Mouse (Mus musculus) left cerebral cortex, adult 18-20 months (tissue): ENCODE measurements around the gene Ss18l2. TPM values are rescaled to one million over a fixed set of nuclear protein-coding genes. Genes with fewer than 3 reads are reported as not detected.

ENCODE experiments used
- DNase-seq, 2 experiments: peaks; one replicate each; pipeline ENCODE4 v3.0.0; 2021 to 2022; ENCODE audit warnings: low spot score in 2 of 2, mixed read lengths in 1 of 2
- long read RNA-seq, 2 experiments: library from polyadenylated mRNA; stranded (forward); transcript quantifications; one replicate each; pipeline ENCODE4 v2.0.0; 2021
- total RNA-seq, 2 experiments: library from RNA; stranded (reverse); gene quantifications; 2 replicates each; pipeline ENCODE4 v1.2.3; 2021

Gene Ss18l2
- 10 to 100 TPM; 73.2 to 83.3 TPM for total RNA-seq
- long read RNA-seq, experiment 1, transcript Ss18l2-207 (1 exons, 2,354 nt), result minor isoform, 17 of 75 reads
- long read RNA-seq, experiment 1, transcript Ss18l2-203 (2 exons, 1,175 nt), result minor isoform, 24 of 75 reads
- long read RNA-seq, experiment 1, transcript Ss18l2-201 (3 exons, 577 nt), result major isoform, 29 of 75 reads
- long read RNA-seq, experiment 1, partial matches to known transcripts, result 0 of 75 reads
- long read RNA-seq, experiment 1, other reads (novel, unspliced or antisense), result 1 of 75 reads
- long read RNA-seq, experiment 2, transcript Ss18l2-203 (2 exons, 1,175 nt), result minor isoform, 28 of 90 reads
- long read RNA-seq, experiment 2, transcript Ss18l2-207 (1 exons, 2,354 nt), result minor isoform, 19 of 90 reads
- long read RNA-seq, experiment 2, transcript Ss18l2-201 (3 exons, 577 nt), result major isoform, 42 of 90 reads
- long read RNA-seq, experiment 2, partial matches to known transcripts, result 0 of 90 reads
- long read RNA-seq, experiment 2, other reads (novel, unspliced or antisense), result 0 of 90 reads

DNA sequence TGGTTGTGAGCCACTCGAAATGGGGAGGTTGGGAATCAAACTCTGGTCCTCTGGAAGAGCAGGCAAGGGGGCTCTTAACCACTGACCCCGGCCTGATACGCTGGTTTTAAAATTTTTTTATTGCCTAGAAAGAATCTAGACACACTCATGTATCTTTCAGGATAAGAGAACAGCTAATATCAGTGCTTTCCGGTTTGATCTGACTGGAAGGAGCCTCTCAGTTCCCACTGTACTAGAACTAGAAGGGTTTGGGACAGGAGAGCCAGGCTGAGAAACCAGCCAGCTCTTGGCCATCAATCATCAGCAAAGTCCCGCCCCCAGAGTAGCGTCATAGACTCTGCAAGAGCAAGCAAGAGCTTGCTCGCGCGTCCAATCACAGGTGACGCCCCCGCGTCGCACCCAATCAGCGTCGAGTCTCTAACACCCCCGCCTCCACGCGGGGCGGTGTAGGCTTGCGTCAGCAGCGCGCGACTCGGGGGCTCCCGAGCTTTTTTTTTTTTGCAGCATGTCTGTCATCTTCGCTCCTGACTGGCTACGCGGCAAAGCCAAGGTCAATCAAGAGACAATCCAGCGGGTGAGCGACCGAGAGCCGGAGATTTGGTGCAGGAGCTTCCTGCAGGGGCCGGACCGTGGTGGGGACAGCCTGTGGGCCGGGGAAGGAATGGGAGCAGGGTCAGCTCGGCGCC lies at the start of gene Ss18l2:
Ss18l2 (plus strand) TSS at position 432 of the 686 bp plus-strand sequence.
- peak; percentile 97 for DNase-seq

- peak; percentile 38 to 55 for DNase-seq
Measured at GRCm38 (mm10) chr9:121663467-121663866, 46.7 kb upstream of the Ss18l2 start.

GRCm38 (mm10) chr9:121664104-121664503 lies 46.0 kb upstream of the Ss18l2 start:
- DNase-seq, result peak; percentile 45 to 66

- DNase-seq, result peak; percentile 57 to 72
Measured at GRCm38 (mm10) chr9:121666957-121667630, 43.0 kb upstream of the Ss18l2 start.

DNA sequence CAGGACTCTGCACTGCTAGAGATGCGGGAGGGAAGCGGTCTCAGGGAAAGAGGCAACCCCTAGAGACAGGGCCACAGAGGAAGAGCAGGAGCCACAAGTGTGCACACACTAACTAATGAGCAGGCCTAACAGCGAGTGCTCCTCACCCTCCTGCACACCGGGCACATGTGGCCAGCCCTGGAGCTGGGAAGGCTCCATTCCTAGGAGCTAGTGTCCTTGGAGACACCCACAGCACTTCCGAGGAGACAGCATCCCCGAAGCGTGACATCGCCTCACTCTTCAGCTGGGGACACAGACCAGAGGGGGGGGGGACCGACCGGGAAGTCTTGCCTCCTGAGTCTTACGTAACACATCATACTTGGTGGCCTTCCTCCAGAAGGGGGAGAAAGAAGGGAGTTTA lies 42.3 kb upstream of the Ss18l2 start:
- peak in 1 of 2 experiments; percentile 48 for DNase-seq

- peak in 1 of 2 experiments; percentile 38 for DNase-seq
Measured at GRCm38 (mm10) chr9:121669348-121669791, 40.8 kb upstream of the Ss18l2 start.

DNA sequence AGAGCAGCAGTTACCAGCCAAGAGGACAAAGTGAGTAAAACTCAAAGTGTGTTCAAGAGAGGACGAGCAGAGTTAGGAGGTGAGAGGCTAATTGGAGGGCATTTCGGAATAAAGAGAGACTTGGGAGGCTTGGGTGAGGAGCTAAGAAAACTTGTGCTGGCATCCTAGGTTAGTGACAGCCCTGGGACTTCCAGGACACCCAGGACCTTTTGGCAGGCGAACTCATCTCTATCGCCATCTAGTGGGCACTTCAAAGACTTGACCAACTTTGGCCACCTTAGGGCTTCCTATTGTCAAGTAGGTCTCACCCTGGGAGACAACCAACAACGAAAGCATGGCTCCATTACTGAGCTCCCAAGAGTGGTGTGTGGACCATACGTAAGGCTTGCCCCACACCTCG lies 38.8 kb upstream of the Ss18l2 start:
- DNase-seq, result no peak

- no peak for DNase-seq
Measured at GRCm38 (mm10) chr9:121672311-121672710, 37.8 kb upstream of the Ss18l2 start.

DNA sequence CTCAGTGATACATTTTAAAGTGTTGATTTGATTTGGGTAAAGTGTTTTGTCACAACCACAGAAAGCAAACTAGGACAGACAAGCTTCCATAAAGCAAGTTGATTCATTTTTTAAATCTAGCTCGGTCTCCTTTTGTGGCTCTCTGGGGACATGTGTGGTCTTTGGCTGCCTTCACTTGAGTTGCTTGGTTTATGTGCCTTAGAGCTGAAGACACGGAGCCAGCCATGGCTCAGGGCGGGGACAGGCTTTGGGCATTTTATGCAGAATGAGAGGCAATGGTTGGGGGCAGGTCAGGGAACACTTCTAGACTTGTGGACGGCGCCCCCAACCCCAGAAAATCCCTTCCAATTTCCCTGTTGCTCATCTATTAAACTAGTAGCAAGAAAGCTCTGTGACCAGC lies 36.4 kb upstream of the Ss18l2 start:
- DNase-seq, result no peak

DNA sequence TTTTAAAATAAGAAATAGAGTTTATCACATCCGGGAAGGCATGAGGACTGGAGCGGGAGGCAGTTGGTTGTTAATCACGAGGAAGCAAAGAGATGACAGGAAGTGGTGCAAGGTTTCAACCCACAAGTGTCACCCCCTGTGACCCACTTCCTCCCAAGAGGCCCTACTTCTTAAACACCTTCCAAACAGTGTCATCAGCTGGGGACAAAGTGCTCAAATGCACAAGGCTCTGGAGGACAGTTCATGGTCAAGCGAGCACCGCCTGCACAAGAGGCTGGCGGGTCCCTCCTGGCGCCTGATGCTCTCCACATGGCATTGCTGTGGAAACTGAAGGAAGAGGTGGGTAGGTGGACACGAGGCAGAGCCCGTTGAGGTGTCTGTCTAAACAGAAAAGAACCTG lies 35.1 kb upstream of the Ss18l2 start:
- no peak for DNase-seq

DNA sequence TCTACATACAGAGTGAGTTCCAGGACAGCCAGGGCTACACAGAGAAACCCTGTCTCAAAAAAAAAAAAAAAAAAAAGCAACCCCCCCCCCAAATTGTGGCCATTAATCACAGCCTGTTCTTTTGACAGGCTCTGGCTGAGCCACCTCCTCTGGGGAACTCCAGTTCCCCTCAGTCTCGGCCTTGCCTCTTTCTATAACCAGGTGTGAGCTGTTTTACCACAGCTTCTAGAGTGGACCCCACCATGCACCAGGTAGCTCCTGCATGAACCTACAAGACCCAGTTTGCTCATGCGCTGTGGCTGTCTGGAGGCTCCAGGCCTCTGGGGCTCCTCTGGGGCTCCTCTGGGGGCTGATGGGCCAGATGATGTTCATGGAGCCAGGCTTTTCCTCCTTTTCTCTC lies 34.6 kb upstream of the Ss18l2 start:
- no peak for DNase-seq

- DNase-seq, result no peak
Measured at GRCm38 (mm10) chr9:121677069-121677468, 33.1 kb upstream of the Ss18l2 start.

DNA sequence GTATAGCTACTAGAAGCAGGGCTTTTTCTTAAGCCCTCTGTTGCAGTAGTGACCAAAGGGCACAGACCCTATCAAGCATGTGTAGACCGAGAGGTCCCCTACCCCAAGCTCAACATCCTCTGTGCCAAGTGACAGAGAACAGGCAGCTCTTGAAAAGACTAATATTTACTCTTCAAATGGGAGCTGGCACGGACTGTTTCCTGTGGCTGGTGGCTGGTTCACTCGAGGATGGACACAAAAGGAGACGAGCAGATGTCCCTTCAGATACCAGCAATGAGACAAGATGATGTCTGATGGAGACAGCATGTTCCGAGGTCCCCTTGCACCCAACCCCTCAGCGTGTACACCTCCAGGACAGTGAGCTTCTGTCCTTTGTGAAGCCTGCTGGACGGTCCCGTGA lies 32.7 kb upstream of the Ss18l2 start:
- no peak for DNase-seq

GRCm38 (mm10) chr9:121679549-121679948 lies 30.6 kb upstream of the Ss18l2 start:
- DNase-seq, result peak in 1 of 2 experiments; percentile 51

GRCm38 (mm10) chr9:121681191-121681590 lies 28.9 kb upstream of the Ss18l2 start:
- no peak for DNase-seq

GRCm38 (mm10) chr9:121682037-121682680 lies 28.0 kb upstream of the Ss18l2 start:
- DNase-seq, result no peak

GRCm38 (mm10) chr9:121684702-121685101 lies 25.4 kb upstream of the Ss18l2 start:
- no peak for DNase-seq

- DNase-seq, result peak; percentile 29 to 54
Measured at GRCm38 (mm10) chr9:121690200-121690651, 19.9 kb upstream of the Ss18l2 start.

GRCm38 (mm10) chr9:121690734-121691133 lies 19.4 kb upstream of the Ss18l2 start:
- no peak for DNase-seq

GRCm38 (mm10) chr9:121694736-121695135 lies 15.4 kb upstream of the Ss18l2 start:
- DNase-seq, result no peak

DNA sequence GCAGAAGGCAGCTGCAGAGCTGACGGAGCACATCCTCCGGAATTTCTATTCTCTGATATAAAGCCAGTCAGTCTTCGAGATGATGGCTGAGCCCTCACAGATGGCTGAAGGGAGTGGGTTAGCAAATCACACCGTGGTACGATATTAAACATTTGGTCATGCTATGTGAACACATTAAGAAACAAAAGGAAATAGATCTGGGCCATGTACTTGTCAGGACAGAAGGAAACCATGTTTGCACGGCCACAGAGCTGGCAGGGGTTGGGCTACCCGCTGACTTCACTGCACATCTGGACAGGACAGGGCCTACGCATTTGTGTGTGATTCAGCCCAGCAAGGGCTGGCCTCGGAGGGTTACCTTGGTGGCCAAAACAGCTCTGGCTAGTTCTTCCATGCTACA lies 13.5 kb upstream of the Ss18l2 start:
- DNase-seq, result no peak
